Mouse (Mus musculus): ENCODE results near the gene Fzd10.

Fzd10 gene

GRCm38 (mm10) chr5:128600072-128601021 is at the start of gene Fzd10:
Fzd10 (plus strand) TSS chr5:128600844.
- DNase-seq (ENCODE audit: low read depth in 1 of 2, low spot score in 2 of 2), result no peak

DNA sequence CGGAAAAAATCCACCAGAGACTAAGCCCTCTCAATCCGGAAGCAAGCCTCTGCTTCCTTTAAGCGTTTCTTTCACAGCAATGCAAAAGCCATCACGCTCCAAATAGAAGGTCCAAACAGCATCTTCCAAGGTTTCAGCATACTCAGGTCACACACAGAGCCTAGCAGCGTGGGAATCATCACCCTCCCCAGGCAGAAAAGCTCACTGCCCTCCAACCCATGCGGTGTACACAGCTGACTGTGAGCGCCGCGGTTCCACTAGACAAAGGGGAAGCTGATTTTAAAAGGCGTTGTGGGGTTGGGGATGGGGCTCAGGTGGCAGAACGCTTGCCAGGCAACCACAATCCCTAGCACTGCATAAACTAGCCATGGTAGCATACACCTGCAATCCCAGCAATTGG is 49.2 kb upstream of the Fzd10 start:
- no peak for DNase-seq (ENCODE audit: low read depth in 1 of 2, low spot score in 2 of 2)

GRCm38 (mm10) chr5:128552136-128552890 is 48.3 kb upstream of the Fzd10 start:
- no peak for DNase-seq (ENCODE audit: low read depth in 1 of 2, low spot score in 2 of 2)

DNA sequence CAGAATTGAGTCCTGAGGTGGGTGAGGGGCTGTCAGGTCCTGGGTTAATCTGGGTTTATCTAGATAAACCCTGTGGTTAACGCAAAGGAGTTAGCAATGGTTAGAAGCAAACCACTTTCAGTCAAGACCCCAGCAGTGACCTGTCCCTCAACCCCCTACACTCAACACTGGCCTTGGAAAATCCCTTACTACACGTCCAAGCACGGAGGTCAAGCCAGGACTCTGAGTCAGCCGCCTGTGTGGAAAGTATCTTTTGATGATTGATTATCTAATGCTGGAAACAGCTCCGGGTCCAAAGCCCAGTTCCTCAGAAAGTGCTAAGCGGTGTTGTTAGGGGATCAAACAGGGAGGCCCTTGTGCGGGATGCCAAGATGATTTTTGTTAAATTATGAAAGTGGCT is 42.5 kb upstream of the Fzd10 start:
- DNase-seq (ENCODE audit: low read depth in 1 of 2, low spot score in 2 of 2), result no peak

DNA sequence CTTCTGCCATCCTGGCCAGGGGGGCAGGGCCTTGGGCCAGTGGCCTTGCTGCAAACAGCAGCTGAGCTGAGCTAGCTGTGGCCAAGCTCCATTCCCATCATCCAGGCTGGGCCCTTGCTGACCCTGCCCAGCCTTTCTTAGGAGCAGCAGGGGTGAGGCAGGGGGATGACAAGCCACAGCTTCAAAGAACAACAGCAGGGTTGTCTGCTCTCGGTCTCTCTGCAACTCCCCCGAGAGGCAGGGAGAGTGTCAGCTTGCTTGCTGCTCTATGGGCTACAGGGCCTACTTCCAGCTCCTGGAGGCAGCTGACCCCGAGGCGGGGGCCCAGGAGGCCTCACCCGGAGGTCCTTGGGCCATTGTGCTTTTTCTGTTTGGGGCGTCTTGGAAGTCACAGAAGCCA is 33.3 kb upstream of the Fzd10 start:
- DNase-seq (ENCODE audit: low read depth in 1 of 2, low spot score in 2 of 2), result no peak

DNA sequence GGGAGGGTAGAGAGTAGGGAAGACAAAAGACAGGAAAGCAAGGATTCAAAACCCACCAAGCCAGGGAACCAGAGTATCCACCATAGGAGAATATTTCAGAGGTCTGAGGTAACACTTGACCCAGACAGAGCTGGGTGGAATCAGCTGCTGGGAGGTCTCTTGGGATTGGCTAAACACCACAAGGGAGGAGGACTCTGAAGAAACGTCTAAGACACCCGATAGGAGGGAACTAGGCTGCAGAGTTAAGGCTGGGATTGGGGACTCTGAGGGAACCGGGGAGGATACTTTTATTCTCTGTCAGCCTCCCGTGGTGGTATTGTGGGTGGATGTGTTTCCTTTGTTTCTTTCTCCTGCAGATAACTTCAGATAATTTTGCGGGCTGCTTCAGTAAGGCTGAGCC is 31.7 kb upstream of the Fzd10 start:
- no peak for DNase-seq (ENCODE audit: low read depth in 1 of 2, low spot score in 2 of 2)

DNA sequence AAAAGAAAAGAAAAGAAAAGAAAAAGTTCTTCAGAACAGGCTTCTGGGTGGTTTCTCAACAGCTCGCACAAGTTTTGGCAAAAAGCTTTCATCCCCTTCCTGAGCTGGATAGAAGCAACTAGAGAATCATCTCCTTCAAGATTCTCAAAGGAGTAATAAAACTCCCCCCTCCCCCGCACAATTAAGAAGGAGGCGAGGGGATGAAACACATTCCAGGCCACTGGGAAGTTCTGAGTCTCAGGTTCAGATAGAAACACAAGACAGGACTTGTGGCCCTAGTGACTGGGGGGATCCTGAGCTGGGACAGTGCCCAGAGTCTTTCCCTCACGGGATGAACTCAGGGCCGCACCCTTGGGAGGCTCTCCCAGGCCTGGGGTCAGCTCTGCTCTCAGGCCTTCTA is 30.6 kb upstream of the Fzd10 start:
- no peak for DNase-seq (ENCODE audit: low read depth in 1 of 2, low spot score in 2 of 2)

DNA sequence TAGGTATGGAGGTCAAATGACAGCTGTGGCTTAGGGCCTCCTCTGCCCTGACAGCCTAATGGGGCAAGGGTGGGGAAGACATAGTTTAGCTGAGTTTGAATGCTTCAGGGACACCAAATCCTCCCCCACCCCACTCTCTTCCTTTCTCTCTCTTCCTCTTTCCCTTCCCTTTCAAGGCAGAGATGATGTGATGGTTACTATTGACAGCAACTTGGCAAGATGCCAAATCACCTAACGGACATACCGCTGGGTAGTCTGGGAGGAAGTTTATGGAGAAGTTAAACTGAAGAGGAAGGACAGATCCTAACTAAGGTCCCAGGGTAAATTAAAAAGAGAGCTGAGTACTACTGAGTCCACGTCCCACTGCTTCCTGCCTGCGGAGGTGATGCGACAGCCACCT is 29.8 kb upstream of the Fzd10 start:
- DNase-seq (ENCODE audit: low read depth in 1 of 2, low spot score in 2 of 2), result no peak

- DNase-seq (ENCODE audit: low read depth in 1 of 2, low spot score in 2 of 2), result no peak
These were observed 28.9 kb upstream of the Fzd10 start for GRCm38 (mm10) chr5:128571706-128572105.

DNA sequence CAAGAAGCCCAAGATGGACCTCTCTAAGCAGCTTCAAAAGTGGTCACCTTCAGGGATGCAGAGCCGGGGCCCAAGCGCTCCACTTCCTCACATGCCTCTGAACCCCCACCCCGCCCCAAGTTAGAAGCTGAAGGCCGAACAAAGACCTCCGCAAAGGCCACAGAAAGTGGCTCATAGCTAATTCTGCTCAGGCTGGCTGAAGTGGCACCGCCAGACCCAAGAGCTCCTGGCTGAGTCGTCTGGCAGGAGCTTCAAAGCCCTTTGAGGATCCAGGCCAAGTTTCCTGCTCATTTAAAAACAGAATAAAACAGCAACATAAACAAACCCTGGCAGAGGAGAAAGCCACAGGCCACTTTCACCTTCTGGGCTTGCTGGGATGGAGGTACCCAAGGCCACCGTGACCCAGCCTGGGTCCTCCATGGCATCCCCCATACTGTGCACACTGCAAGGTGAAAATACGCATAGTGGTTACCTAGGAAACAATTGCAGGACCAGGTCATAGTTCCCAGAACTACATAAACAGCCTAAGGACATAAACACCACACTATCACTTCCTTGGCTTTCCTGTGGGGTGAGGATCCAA is 24.6 kb upstream of the Fzd10 start:
- DNase-seq (ENCODE audit: low read depth in 1 of 2, low spot score in 2 of 2), result no peak

DNA sequence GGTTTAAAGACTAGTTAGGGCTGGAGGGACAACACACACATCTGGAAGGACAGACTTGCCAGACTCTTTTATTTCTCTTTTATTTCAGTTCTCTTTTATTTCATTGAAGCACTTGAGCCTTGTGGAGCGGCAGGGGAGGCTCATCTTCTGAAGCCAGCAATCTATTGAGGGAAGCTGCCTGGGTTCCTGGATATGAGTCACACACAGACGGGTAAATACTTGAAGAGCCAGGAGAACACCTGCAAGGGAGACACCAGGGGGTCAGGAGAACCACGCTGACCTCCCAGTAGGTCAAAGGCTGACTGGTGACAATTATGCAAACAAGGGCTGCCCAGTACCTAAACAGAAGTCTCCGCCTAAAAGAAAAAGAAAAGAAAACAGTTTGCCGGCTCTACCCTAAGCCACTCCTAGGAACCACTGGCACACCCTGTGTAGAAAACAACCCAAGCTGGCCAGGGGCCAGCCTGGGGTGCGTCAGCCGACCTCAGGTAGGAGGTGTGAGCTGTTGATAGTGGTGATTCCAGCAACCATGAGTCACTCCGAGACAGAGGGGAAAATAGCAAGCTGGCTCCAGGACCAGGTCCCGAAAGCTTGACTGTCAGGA is 21.5 kb upstream of the Fzd10 start:
- DNase-seq (ENCODE audit: low read depth in 1 of 2, low spot score in 2 of 2), result no peak

DNA sequence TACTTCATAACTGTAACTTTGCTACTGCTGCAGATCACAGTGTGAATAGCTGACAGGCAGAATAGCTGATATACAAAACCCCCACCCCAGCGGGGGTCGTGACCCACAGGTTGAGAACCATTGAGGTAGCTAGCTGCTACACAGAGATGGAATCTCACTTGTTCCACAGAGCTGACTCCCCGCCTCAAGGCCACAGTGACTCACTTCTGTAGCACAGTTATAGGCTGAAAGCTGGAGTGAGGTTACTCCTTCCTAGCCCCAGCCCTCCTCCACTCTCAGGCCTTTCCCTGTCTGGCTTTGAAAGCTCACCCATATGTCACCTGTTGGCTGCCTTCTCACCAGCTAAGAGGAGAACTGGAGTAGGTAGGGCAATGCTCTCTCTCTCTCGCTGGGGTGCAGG is 19.7 kb upstream of the Fzd10 start:
- DNase-seq (ENCODE audit: low read depth in 1 of 2, low spot score in 2 of 2), result no peak

- no peak for DNase-seq (ENCODE audit: low read depth in 1 of 2, low spot score in 2 of 2)
These were observed 19.1 kb upstream of the Fzd10 start for GRCm38 (mm10) chr5:128581516-128581921.

DNA sequence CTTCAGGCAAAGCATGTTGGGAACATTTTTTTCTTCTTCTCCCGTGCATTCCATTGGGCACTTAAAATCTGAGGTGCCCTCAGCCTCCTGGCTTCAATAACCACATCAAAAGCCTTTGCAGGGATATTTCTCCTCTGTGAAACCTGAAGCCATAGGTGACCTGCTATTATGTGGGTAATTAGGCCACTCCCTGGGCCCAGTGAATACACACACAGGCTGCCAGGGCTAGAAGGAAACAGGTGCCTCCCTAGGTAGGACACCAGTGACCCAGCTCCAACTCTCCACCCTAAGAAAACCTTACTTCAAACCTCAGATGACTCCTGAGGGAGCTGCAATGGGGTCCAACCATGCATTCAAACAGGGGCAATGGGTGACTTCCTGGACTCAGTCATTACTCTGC is 11.4 kb upstream of the Fzd10 start:
- DNase-seq (ENCODE audit: low read depth in 1 of 2, low spot score in 2 of 2), result no peak

GRCm38 (mm10) chr5:128593446-128593845 is 7.2 kb upstream of the Fzd10 start:
- DNase-seq (ENCODE audit: low read depth in 1 of 2, low spot score in 2 of 2), result no peak

GRCm38 (mm10) chr5:128596813-128597212 is 3.8 kb upstream of the Fzd10 start:
- no peak for DNase-seq (ENCODE audit: low read depth in 1 of 2, low spot score in 2 of 2)

DNA sequence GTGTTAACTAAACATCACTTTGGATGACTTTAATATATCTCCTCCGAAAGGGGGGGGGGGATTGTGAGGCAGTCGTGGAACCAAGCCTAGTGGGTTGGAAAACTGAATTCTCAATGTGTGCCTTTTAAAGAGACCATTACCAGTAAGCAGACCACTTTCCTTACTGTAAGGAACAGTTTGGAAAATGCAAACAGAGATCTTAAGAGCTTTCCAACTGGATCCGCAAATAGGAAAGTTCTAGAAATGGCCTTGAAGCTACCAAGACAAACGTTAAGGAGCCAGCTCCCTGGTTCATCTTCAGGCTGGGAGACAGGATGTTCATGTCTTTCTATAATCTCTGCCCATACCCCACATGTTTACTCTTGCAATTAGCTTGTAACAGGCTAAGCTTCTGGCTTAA is 3.3 kb upstream of the Fzd10 start:
- no peak for DNase-seq (ENCODE audit: low read depth in 1 of 2, low spot score in 2 of 2)

DNA sequence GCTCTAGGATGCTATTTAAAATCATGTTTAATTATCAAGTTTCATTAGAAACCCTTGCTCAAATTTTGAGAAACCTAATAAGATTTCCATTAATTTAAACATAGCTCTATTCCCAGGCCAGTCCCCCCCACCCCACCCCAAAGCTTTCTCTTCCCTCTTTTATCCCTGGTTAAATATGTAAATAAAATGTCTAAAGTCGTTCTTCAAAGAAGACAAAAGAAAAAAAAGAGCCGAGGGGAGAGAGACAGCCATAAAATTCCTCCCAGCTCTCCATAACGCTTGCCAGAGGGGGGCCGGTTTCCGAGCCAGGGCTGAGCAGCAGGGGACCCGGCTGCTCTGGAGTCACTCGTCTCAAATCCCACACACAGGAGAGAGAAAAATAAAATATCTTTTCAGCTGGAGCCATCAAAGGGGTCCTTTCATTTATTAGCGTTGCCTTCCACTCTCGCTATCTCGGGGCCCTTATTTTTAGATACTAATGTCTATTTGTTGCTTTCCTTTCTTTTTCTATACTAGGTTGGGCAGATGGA is 2.4 kb upstream of the Fzd10 start:
- DNase-seq (ENCODE audit: low read depth in 1 of 2, low spot score in 2 of 2), result no peak

DNA sequence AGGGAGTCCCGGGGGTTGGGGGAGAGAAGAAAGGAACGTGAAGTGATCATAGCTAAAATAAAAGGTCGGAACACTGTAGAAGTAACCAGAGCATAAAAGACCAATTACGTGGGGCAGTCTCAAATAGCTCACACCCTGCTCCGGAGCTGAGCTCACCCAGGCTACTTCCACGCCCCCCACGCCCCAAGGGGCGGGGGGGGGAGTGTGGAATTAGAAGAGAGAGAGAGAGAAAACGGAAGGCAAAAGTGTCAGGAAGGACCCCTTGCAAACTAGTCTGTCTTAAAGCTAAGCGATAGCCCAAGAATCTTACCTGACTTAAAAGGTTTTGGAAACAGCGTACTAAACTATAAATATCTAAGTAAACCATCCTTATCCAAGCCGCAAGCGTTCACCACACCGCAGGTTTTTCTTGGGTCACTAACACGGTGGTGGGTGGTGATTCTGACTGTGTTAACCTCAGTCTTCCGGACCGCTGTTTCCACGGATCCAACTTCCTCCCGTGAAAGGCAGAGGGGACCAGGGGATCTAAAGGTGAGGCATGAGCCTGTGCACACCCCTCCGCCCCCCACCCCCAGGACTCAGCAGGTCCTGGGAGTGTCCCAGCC is 1.8 kb upstream of the Fzd10 start:
- DNase-seq (ENCODE audit: low read depth in 1 of 2, low spot score in 2 of 2), result no peak

DNA sequence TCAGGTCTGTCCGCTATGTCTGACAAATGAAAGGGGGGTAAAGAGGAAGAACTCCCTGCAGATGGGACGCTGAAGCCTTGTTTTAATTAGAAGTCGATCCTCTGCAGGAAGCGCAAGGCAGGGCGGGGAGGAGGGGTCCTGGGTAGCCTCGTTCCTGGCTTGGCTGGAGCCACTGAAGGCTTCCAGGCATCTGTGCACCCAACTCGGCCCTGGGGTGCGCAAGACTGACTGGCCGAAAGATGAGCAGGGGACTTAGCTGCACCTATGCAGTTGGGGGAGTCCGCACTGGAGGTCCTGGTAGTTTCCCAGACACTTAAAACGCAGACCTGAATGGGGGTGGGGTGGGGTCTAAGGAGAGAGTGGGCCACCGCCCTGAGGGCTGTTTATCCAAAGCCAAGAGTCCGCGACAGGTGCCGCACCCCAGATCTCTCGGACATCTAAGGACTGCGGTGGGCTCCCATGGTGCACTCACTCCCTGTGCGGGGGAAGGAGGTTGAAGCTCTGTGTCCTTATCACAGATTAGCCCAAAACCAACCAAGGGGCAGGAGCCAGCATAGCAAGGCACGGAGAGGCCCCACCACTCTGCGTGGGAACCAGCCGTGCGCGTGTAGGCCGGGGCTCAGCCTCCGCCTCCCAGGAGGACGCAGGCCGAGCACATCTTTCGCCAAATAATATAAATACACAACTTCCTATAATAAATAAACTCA is 1.1 kb upstream of the Fzd10 start:
- no peak for DNase-seq (ENCODE audit: low read depth in 1 of 2, low spot score in 2 of 2)
